Mouse (Mus musculus) liver, adult (tissue): ENCODE data around the gene Lysmd1.

ENCODE experiments used
- GATA4 ChIP-seq: IDR thresholded peaks from 2 replicates; pipeline ENCODE4 v1.6.1; 2014; ENCODE audit warnings: mild to moderate bottlenecking, low read length; ENCODE audit not compliant: insufficient replicate concordance

The Lysmd1 gene

GRCm38 (mm10) chr3:95133680-95134101, at the start of gene Lysmd1, which contains the start of gene Scnm1:
Gene Lysmd1, plus strand, starts transcription at chr3:95134088.
Gene Scnm1, minus strand, starts transcription at chr3:95134011.
- no peak; the same call in 1 of the 2 replicates for TF ChIP-seq GATA4

GRCm38 (mm10) chr3:95088071-95088470, 45.8 kb upstream of the Lysmd1 start:
- TF ChIP-seq GATA4: no peak

GRCm38 (mm10) chr3:95100854-95101253, 33.0 kb upstream of the Lysmd1 start:
- no peak for TF ChIP-seq GATA4

GRCm38 (mm10) chr3:95105121-95105520, 28.8 kb upstream of the Lysmd1 start:
- no peak for TF ChIP-seq GATA4

- no peak for TF ChIP-seq GATA4
Observed at GRCm38 (mm10) chr3:95105586-95106337, 28.1 kb upstream of the Lysmd1 start.

- peak; percentile 86; the same call in 1 of the 2 replicates for TF ChIP-seq GATA4
Observed at GRCm38 (mm10) chr3:95106338-95107117, 27.4 kb upstream of the Lysmd1 start, which contains the start of gene Pip5k1a. Gene Pip5k1a, minus strand, starts transcription at chr3:95106930.

GRCm38 (mm10) chr3:95107898-95108297, 26.0 kb upstream of the Lysmd1 start:
- TF ChIP-seq GATA4: no peak

- TF ChIP-seq GATA4: peak; percentile 3; the same call in 1 of the 2 replicates
Observed at GRCm38 (mm10) chr3:95110911-95111726, 22.8 kb upstream of the Lysmd1 start, which contains the start of gene Vps72. Gene Vps72, plus strand, starts transcription at chr3:95111022.

- no peak for TF ChIP-seq GATA4
Observed at GRCm38 (mm10) chr3:95112760-95113159, 21.1 kb upstream of the Lysmd1 start.

GRCm38 (mm10) chr3:95117751-95118150, 16.1 kb upstream of the Lysmd1 start:
- no peak for TF ChIP-seq GATA4

- TF ChIP-seq GATA4: peak; percentile 55; the same call in 1 of the 2 replicates
Observed at GRCm38 (mm10) chr3:95121580-95121979, 12.3 kb upstream of the Lysmd1 start.

GRCm38 (mm10) chr3:95124246-95124645, 9.6 kb upstream of the Lysmd1 start, which contains the start of gene Tmod4:
Gene Tmod4, plus strand, starts transcription at chr3:95124476.
- TF ChIP-seq GATA4: no peak

- no peak for TF ChIP-seq GATA4
Observed at GRCm38 (mm10) chr3:95124972-95125371, 8.9 kb upstream of the Lysmd1 start.

- TF ChIP-seq GATA4: no peak
Observed at GRCm38 (mm10) chr3:95129226-95129651, 4.6 kb upstream of the Lysmd1 start.

- TF ChIP-seq GATA4: no peak
Observed at GRCm38 (mm10) chr3:95130081-95130480, 3.8 kb upstream of the Lysmd1 start.

GRCm38 (mm10) chr3:95133176-95133575, 712 bp upstream of the Lysmd1 start:
- TF ChIP-seq GATA4: no peak
